Mouse (Mus musculus): ENCODE results near the gene Ccl9.
"Not testable (repeated sequence)": the region's sequence is repeated elsewhere in the genome, so short reads cannot be mapped to it uniquely, and the experiment has no call there.

The Ccl9 gene

DNA sequence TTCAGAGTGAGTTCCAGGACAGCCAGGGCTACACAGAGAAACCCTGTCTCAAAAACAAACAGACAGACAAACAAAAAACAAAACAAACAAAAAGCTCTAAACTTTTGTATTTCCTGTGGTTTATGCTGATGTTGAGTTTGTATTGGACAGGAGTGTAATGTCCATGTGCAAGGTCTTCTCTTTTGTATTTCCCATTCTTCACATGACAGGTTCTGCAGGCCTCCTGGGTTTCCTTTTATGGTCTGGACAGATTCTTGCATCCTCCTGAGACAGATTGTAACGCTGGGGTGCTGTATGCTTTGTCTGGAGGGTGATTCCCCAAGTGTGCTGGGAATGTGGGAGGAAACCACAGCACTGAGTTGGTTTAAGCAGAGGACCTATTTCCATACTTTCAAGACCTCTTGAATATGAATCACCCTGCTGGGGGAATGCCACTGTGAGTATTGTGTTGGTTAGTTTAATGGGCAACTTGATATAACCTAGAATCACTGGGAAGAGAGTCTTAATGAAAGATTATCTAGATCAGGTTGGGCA lies 2.3 kb upstream of the Ccl9 start:
- DNase-seq (ENCODE audit: low spot score in 2 of 2) = no peak

DNA sequence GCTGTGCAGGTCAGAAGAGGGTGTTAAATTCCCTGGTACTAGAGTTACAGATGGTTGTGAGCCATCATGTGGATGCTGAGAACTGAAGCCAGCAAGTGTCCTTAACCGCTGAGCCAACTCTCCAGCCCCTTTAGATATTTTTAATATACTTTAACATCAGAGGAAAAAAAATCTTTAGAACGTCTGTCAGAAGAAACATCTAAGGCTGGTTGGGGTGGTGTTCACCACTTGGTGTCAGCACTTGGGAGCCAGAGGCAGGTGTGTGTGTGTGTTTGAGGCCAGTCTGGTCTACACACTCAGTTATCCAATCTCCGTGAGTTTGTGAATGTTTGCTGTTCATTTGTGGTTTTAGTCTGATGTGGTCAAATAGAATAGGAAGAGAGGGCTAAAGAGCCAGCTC lies 563 bp upstream of the Ccl9 start:
- DNase-seq (ENCODE audit: low spot score in 2 of 2) = no peak

DNA sequence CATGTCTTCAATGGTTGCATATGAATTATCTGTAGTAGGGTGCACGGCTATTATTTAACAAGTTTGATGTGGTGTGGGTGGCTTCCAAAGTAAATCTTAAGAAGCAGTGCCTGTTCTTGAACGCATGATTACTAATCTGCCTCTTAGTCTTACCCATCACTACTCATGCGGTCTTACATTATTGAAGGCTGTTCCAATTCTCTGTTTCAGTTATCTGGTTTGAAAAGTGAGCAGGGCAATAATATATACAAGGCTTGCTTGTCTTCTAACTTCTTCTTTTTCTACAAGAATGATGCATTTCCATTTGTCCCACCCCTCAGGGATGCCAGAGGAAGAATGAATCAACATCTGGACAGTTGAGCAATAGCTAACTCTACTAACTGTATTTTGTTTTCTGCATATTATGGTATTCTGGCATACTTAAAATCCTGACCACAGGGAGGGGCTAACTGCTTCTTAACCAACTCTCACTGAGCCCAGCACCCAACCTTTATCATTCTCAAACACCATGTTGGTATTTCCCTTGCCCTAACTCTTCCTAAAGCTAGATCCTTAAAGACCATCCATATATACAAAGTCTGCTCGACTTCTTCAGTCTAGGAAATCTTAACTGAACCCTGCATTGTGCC lies 1.4 kb downstream of the Ccl9 start:
- peak; percentile 27 to 36 for DNase-seq (ENCODE audit: low spot score in 2 of 2)

DNA sequence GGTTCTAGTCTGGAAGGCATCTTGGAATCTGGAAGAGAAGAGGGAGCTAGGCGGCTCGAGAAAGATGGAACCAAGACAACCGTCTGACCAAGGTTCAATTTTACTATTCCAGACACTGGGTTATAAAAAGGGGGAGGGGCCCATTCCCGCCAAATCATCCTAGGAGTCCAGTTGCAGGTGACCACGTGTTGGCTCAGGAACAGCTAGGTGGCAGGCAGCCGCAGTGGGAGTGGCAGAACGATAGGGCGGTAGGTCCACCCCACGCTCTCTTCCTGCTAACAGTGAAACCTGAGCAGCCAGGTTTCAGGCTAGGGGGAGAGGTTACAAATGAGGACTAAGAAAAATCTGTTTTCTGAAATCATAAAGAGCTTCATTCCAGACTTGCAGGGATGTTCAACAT lies 5.6 kb downstream of the Ccl9 start:
- DNase-seq (ENCODE audit: low spot score in 2 of 2) = no peak

DNA sequence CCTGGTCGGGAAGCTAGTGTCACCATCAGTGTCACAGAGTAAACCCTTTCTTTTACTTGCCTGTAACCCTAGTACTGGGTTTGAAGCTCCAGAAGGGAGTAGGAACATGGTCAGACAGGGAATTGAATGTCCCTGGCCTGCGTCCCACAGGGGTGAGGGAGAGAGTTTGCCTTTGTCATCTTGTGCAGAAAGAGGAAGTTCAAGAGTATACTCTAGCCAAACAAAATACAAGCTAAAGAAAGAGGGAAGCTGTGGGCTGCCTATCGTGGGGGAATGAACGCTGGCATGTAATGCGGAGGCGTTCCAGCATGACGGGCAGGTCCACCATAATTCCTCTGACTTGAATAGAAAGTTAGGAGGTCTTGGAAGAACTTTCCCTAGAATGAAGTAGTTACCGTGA lies 6.2 kb downstream of the Ccl9 start:
- peak; percentile 54 to 74 for DNase-seq (ENCODE audit: low spot score in 2 of 2)

DNA sequence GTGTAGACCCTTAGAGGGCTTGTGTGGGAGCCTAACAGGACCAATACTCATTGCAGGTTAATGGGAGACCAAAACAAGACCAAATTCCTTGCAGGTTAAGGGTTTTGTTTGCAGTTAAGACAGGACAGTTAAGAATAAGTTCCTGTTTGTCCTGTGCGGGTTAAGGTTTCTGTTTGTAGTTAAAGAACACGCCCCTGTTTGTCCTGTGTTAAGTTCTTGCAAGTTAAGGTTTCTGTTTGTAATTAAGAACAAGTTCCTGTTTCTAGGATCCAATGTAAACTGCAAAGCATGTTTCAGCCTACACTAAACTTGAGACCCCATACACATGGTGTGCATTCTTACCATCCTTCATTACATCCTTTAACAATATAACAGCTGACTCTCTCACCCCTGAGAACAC lies 8.2 kb downstream of the Ccl9 start:
- DNase-seq (ENCODE audit: low spot score in 2 of 2) = no peak

DNA sequence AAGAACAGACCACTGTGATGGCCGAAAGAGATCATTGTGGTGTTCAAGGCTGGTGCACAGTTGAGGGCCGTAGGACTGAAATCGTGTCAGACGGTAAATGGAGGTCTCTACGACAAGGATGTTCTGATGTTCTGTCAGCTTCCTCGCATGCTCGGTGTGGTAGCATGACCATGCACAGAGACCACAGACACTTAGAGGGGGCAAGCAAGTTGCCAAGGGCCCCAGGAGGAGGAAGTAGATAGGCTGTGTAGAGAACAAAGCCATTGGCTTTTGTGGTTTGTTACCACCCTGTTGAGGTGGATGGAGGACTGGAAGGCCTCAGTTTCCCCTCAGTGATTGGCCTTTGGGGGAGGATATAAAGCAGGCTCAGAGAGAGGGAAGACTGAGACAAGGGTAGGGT lies 9.2 kb downstream of the Ccl9 start:
- DNase-seq (ENCODE audit: low spot score in 2 of 2) = no peak

DNA sequence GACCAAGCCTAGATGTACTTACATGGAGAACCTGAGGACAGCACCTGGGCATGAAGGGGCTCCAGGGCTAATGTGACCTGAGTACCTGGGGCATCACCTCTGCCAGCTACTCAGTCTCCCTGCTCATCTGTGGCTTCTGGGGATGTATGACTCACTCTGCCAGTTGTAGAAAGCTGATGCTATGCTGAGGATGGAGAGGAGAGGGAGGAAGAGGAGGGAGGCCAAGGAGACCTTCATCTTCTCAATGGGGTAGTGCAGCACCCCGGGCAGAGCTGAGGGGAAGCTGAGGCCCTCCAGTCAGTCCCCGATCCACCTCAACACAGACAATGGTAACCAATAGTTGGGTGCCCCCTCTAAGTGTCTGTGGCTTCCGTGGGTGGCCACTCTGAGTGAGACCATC lies 9.7 kb downstream of the Ccl9 start:
- DNase-seq (ENCODE audit: low spot score in 2 of 2) = no peak

DNA sequence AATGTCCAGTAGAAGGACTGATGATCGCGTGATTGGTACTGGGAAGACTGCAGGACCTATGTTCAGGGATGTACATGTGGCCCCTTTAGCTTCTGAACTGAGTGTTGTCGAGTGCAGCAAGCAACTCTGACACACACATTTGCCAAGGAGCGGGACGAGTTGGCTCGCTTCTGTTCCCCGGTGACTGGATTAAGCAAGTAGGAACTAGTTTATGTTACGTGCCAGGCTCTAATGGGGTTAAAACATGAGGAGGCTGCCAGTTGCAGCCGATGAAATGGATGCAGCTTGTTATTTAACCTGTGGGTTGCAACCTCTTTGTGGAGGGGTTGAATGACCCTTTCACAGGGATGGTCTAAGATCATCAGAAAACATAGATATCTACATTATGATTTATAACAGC lies 10.4 kb downstream of the Ccl9 start:
- no peak for DNase-seq (ENCODE audit: low spot score in 2 of 2)

DNA sequence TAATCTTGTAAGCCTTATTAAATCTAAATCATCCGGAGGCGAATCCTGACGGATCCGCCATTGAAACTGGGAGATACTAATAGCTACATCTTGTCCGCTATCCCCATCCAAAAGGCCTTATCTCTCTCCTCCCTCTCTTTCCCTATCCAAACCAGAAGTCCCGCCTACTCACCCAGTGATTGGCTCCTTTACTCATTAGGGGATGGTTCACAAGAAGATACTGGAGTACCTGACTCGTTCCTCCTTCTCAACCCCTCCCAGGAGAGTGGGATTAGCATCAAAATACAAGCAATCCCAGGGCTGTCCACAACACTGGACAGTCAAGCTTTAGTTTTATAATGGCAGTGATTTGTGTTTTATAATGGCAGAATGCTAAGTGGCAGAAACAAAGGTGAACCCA lies 11.1 kb downstream of the Ccl9 start:
- no peak for DNase-seq (ENCODE audit: low spot score in 2 of 2)

DNA sequence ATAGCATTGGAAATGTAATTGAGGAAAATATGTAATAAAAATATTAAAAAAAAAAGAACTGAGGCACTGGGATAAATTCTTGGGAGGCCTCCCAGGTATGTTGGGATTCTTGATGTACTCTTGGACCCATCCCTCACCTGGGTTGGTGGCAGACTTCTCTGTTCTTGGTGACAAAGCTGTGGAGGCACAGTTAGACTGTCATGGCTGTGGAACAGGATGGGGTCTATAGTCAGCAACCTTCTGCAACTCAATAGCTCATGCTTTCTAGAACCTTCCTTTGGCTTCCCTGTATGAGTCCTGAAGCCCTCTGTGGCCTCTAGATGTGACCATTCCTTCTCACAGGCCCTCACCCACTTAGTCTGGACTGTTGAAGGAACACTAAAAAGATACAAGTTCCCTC lies 11.8 kb downstream of the Ccl9 start:
- no peak for DNase-seq (ENCODE audit: low spot score in 2 of 2)

DNA sequence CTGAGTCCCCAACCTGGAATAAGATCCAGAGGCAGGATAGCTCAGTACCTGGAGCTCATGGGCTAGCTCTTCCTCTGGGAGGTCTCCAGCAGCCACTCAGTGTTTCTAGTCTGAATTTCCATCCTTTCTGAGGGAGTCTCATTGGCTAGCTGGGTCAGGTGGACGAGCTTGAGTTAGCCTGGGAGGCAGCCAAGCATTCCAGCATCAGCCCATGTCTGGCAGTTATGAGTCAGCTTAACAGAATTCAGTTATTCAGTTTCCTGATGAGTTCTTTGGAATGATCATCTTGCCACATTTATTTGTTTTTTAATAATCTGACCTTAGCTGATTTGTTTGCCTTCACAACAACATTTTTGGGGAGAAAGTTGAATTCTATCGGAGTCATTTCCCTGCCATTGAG lies 14.7 kb downstream of the Ccl9 start:
- peak in 1 of 2 experiments; percentile 34 for DNase-seq (ENCODE audit: low spot score in 2 of 2)

DNA sequence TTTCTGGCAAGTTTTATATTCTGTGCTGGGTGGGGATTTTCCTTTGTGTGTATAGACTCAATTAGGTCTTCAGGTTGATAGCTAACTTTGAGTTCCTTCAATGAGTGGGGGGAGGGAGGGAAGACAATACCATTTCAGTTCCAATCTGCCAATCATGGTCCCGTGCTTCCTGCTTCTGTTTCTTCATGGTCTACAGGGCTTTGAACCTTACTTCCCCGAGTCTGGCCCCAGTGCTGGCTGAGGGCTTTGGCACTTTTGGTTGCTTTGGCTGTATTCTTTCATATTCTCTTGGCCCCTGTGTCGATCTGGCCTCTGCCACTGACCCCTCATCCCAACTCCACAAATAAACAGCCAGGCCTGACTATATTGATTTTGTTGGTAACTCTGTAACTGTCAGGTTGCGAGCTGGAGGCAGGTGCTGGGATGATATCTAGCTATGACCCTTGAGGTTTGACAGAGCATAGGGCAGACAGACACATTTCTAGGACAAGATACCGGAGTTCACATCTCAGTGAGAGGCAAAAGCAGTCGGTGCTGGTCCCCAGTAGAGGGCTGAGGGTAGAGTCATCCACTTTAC lies 16.0 kb downstream of the Ccl9 start:
- DNase-seq (ENCODE audit: low spot score in 2 of 2) = no peak

DNA sequence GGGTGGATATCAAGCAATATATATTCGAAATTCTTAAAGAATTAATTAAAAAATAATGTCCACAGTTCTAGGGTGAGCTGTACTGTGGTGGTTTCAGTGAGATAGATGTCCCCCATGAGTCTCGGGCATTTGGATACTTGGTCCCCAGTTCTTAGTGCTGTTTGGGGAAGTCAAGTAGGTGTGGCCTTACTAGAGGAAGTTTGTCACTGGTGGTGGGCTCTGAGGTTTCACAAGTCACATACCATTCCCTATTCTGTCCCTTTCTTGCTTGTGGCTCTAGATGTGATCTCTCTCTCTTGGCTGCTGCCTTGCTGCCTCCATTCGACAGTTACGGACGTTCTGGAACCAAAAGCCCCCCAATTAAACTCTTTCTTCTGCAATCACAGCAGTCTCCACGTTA lies 18.0 kb downstream of the Ccl9 start:
- no peak for DNase-seq (ENCODE audit: low spot score in 2 of 2)

DNA sequence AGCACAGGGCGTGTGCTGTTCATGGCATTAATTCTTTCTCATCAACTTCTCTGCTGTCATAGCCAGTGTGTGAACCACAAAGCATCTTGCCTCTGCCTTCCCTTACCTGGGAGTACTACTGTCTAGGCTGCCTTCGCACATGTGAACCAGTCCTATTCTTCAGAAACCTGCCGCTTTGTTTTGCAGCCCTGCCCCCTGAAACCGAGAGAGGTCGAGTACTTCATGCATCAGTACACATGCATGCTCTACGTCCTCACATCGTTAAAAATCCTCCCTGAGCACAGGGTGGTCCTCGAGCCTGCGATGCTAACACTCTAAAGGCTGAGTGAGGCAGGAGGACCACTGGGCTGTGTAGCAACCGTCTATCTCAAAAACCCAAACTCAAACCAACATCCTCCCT lies 21.4 kb downstream of the Ccl9 start:
- DNase-seq (ENCODE audit: low spot score in 2 of 2) = no peak

DNA sequence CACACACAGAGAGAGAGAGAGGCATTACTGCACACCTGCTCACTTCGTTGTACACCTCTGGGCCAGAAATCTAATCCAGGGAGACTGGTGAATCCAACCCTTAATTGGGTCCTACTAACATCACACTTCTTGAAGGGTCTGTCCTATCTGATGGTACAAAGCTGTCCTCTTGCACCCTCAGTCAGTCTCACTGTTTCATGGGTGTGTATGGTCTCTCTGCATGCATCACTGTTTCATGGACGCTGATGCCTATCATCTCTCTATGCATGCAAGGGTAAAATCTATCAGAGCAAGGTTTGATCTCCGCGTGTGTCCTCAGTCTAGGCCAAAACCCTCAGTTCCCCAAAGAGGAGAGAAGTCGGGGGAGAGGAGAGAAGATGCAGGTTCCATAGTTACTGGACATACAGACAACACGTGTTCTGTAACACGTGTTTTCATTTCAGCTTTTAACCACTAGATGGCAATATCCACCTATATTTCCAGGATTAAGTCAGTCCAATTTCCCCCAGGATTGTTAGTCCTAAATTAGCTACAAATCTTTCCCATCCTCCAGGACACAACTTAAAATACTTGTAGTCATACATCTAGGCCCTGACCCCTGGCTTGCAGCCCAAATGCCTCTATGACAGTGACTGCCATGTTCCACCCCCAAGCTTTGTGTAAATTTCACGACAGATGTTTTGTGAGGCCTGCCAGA lies 22.2 kb downstream of the Ccl9 start:
- DNase-seq (ENCODE audit: low spot score in 2 of 2) = peak; percentile 36 to 40

DNA sequence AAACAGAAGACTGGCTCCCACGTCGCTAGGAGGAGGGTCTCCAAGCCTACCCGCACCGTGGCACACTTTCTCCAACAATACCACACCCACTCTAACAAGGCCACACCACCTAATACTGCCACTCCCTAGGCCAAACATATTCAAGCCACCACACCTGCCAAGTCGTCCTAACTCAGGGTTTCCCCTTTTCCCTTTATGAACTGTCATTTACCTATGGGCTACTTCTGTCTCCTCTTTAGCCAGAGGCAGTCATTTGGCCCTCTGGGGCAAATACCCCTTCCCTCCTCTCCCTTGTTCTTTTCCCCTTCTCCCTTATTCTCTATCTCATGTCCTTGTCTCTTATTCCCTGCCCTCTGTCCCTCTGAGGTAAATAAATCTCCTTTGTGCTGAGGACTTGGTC lies 26.8 kb downstream of the Ccl9 start:
- no peak for DNase-seq (ENCODE audit: low spot score in 2 of 2)

DNA sequence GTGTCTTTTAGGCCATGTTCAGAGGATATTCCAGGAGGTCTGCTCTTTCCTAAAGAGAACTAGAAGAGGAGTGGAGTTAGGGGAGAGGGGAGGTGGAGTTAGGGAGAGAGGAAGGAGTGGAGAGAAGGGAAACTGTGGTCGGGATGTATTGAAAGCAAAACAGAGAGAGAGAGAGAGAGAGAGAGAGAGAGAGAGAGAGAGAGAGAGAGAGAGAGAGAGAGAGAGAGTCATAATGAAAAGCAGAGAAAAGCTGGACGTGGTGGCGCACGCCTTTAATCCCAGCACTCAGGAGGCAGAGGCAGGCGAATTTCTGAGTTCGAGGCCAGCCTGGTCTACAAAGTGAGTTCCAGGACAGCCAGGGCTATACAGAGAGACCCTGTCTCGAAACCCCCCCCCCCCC lies 27.4 kb downstream of the Ccl9 start:
- DNase-seq (ENCODE audit: low spot score in 2 of 2) = not testable (repeated sequence)

DNA sequence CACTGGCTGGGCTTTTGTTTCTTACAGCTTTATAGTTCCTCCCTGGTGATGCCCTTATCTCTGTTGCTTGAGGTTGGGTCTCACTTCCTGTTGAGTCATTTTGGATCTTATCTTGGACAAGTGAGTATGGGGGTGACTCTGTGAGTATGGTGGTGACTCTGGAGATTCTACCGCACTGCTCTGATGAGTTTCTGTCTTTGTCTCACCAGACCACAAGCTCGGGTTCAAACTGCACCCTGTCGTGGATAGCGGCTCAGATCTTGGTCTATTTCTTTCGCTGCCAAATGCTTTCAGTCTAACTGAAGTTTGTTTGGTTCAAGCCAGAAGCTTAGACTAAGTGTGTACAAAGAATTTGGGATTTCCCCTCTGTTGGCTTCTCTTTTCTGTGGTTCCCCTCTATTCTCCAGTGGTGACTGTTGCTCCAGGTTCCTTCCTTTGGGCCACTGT lies 28.2 kb downstream of the Ccl9 start:
- DNase-seq (ENCODE audit: low spot score in 2 of 2) = no peak

DNA sequence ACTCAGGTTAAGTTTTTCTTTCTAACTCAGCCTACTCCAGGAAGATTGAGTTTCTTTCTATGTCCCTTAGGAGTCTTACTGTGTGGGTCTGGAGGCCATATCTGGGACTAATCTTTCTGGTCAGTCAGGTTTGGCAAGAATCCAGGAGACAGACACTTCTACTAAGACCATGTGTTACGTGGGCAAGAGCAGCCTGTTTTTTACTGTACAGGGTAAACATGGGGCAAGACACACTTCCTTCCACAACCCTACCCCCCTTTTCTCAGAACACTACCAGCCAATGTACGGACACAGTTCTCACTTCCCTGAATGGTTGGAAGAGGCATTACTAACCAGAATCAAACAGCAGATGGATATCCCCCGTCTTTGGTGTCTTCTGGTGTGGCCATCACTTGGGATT lies 34.2 kb downstream of the Ccl9 start:
- DNase-seq (ENCODE audit: low spot score in 2 of 2) = no peak

DNA sequence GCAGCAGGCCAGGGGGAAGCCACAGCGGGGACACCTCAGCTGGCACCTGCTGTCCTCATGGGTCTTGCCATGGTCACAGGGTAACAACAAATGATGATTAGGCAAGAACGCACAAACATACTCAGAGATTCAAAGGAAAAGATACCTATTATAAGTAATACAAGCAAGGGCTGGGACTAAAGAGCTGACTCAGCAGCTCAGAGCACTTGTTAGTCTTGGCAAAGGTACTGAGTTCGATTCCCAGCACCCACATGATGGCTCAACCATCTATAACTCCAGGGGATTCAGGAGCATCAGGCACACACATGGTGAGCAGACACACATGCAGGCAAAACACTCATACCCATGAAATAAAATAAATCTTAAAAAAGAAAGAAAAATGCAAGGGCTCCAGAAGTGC lies 37.0 kb downstream of the Ccl9 start:
- no peak for DNase-seq (ENCODE audit: low spot score in 2 of 2)

DNA sequence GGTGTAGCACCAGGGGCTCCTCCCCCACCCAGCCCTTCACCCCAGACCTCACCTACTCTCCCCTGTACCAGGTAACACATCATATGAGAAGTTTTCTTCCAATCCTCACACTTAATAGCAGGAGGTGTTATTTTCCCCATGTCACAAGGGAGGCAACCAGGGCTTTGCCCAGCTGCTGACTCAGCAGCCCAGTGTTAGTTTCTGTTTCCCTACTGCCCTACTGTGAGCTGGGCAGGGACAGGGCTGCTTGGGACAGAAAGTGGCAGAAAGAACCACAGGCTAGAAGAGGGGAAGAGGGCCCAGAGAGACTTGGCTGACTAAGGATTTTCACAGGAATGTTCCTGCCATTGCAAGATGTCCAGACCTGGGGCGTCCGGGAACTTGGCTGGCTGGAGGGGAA lies 37.5 kb downstream of the Ccl9 start:
- DNase-seq (ENCODE audit: low spot score in 2 of 2) = no peak

DNA sequence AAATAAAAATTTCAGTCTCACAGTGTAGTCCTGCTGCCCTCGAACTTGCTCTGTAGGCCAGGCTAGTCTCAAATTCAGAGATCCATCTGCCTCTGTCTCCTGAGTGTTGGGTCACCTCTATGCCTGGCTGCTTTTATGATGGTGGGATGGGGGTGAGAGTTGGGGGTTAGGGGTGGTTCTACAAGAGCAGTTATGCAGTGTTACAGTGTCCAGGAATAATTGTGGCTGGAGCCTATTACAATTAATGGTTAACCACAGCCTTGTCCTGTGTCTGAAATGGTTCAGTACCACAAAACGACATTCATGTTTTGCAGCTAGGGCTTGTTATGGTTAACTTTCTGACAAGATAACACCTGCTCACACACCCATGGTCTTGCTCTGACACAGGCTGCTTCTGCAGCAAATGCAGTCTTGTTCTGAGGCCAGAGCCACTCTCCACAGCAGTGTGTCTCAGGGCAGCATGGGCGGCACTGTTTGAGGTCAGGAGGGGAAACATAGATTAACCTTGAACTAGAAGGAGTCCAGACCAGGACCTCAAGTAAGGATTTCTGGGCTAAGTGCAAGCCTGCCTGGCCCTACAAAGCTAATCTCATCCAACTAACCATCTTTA lies 39.6 kb downstream of the Ccl9 start:
- DNase-seq (ENCODE audit: low spot score in 2 of 2) = no peak
